Mouse (Mus musculus): ENCODE data around the gene Syne2. TPM values are rescaled to one million over a fixed set of nuclear protein-coding genes. Genes with fewer than 3 reads are reported as not detected.
A peak's percentile ranks its signal among the peaks of the same experiment; 100 is the strongest.

Gene Syne2
- total and polyA plus RNA-seq, 3 experiments, result 21.7 to 33.6 (median 33.1) TPM

- Histone ChIP-seq H3K27me3 (ENCODE audit: control insufficient read depth, insufficient read depth, low read length) (no peaks in the 10 kb centered on the region), H3K9ac (ENCODE audit: low read depth, low read length) (no peak overlapping the region), H3K27ac (no peak overlapping the region), H3K4me3 (no peak overlapping the region), H3K4me1 (ENCODE audit: control insufficient read depth, insufficient read depth, low read length) (no peaks in the 10 kb centered on the region), H3K36me3 (ENCODE audit: control insufficient read depth, insufficient read depth, low read length) (no peaks in the 10 kb centered on the region), H3K79me2 (replicated peaks; ENCODE audit: control insufficient read depth, insufficient read depth, low read length) (no peaks in the 10 kb centered on the region)
- TF ChIP-seq EP300 (IDR thresholded peaks at IDR 0.05; ENCODE audit: insufficient read depth, low read depth, low read length), result no peak
- TF ChIP-seq CTCF (IDR thresholded peaks at IDR 0.05), result peak; percentile 80
- no peak for DNase-seq
- WGBS, result 82% methylated on average over 5 of the region's 5 CpGs
- intact Hi-C loops (cut with DNase I), result loop anchor here (1.0 to 5.0 kb wide), 2 partner anchors 76 to 97 kb away; partner anchors contain the start of gene Syne2
Observed at GRCm38 (mm10) chr12:75893392-75893791, 75.5 kb downstream of the Syne2 start.

GRCm38 (mm10) chr12:75894316-75894997 lies 76.5 kb downstream of the Syne2 start:
- Histone ChIP-seq H3K4me3 (no peak overlapping the region), H3K9ac (ENCODE audit: low read depth, low read length) (no peak overlapping the region), H3K4me1 (ENCODE audit: control insufficient read depth, insufficient read depth, low read length) (no peaks in the 10 kb centered on the region), H3K36me3 (ENCODE audit: control insufficient read depth, insufficient read depth, low read length) (no peaks in the 10 kb centered on the region), H3K79me2 (replicated peaks; ENCODE audit: control insufficient read depth, insufficient read depth, low read length) (no peaks in the 10 kb centered on the region), H3K27ac (no peak overlapping the region), H3K27me3 (ENCODE audit: control insufficient read depth, insufficient read depth, low read length) (no peaks in the 10 kb centered on the region)
- intact Hi-C loops (cut with DNase I), result loop anchor here (5.0 kb wide), 1 partner anchor 77 kb away; the partner anchor contains the start of gene Syne2
- WGBS, result 83% methylated on average over 9 of the region's 9 CpGs
- DNase-seq, result no peak
- TF ChIP-seq CTCF (IDR thresholded peaks at IDR 0.05), result peak; percentile 65
- TF ChIP-seq EP300 (IDR thresholded peaks at IDR 0.05; ENCODE audit: insufficient read depth, low read depth, low read length), result no peak

- intact Hi-C loops (cut with DNase I), result loop anchor here (5.0 kb wide), 1 partner anchor 78 kb away; the partner anchor contains the start of gene Syne2
- no peak overlapping the region for H3K27ac ChIP-seq
- no peak for TF ChIP-seq EP300 (IDR thresholded peaks at IDR 0.05; ENCODE audit: insufficient read depth, low read depth, low read length)
- TF ChIP-seq CTCF (IDR thresholded peaks at IDR 0.05), result no peak
- TF ChIP-seq POLR2A (IDR thresholded peaks at IDR 0.05; ENCODE audit: insufficient read depth, low read depth, low read length), result no peak
- no peaks in the 10 kb centered on the region for H3K27me3 ChIP-seq (ENCODE audit: control insufficient read depth, insufficient read depth, low read length)
- H3K9ac ChIP-seq (ENCODE audit: low read depth, low read length), result no peak overlapping the region
- no peak overlapping the region for H3K4me3 ChIP-seq
- no peaks in the 10 kb centered on the region for H3K36me3 ChIP-seq (ENCODE audit: control insufficient read depth, insufficient read depth, low read length)
- H3K4me1 ChIP-seq (ENCODE audit: control insufficient read depth, insufficient read depth, low read length), result no peaks in the 10 kb centered on the region
- 86% methylated on average over 7 of the region's 7 CpGs for WGBS
- H3K79me2 ChIP-seq (replicated peaks; ENCODE audit: control insufficient read depth, insufficient read depth, low read length), result no peaks in the 10 kb centered on the region
- DNase-seq, result no peak
Observed at GRCm38 (mm10) chr12:75894998-75895331, 77.0 kb downstream of the Syne2 start.

GRCm38 (mm10) chr12:75897793-75898192 lies 79.9 kb downstream of the Syne2 start:
- 77% methylated on average over 7 of the region's 7 CpGs for WGBS
- H3K79me2 ChIP-seq (replicated peaks; ENCODE audit: control insufficient read depth, insufficient read depth, low read length), result no peaks in the 10 kb centered on the region
- intact Hi-C loops (cut with DNase I), result no loop called here
- no peaks in the 10 kb centered on the region for H3K36me3 ChIP-seq (ENCODE audit: control insufficient read depth, insufficient read depth, low read length)
- H3K4me3 ChIP-seq, result no peak overlapping the region
- no peak overlapping the region for H3K9ac ChIP-seq (ENCODE audit: low read depth, low read length)
- no peaks in the 10 kb centered on the region for H3K27me3 ChIP-seq (ENCODE audit: control insufficient read depth, insufficient read depth, low read length)
- H3K4me1 ChIP-seq (ENCODE audit: control insufficient read depth, insufficient read depth, low read length), result no peaks in the 10 kb centered on the region
- no peak for DNase-seq
- H3K27ac ChIP-seq, result no peak overlapping the region
- TF ChIP-seq POLR2A (IDR thresholded peaks at IDR 0.05; ENCODE audit: insufficient read depth, low read depth, low read length), result no peak
- no peak for TF ChIP-seq CTCF (IDR thresholded peaks at IDR 0.05)
- TF ChIP-seq EP300 (IDR thresholded peaks at IDR 0.05; ENCODE audit: insufficient read depth, low read depth, low read length), result no peak

GRCm38 (mm10) chr12:75901721-75902120 lies 83.8 kb downstream of the Syne2 start:
- 98% methylated on average over 9 of the region's 9 CpGs for WGBS
- no peak overlapping the region for H3K4me3 ChIP-seq
- no peaks in the 10 kb centered on the region for H3K27me3 ChIP-seq (ENCODE audit: control insufficient read depth, insufficient read depth, low read length)
- H3K9ac ChIP-seq (ENCODE audit: low read depth, low read length), result no peak overlapping the region
- H3K27ac ChIP-seq, result no peak overlapping the region
- TF ChIP-seq CTCF (IDR thresholded peaks at IDR 0.05) (peak; percentile 49), POLR2A (IDR thresholded peaks at IDR 0.05; ENCODE audit: insufficient read depth, low read depth, low read length) (no peak)
- H3K36me3 ChIP-seq (ENCODE audit: control insufficient read depth, insufficient read depth, low read length), result no peaks in the 10 kb centered on the region
- intact Hi-C loops (cut with DNase I), result no loop called here
- no peak for DNase-seq
- no peaks in the 10 kb centered on the region for H3K79me2 ChIP-seq (replicated peaks; ENCODE audit: control insufficient read depth, insufficient read depth, low read length)
- no peaks in the 10 kb centered on the region for H3K4me1 ChIP-seq (ENCODE audit: control insufficient read depth, insufficient read depth, low read length)

GRCm38 (mm10) chr12:75904068-75904467 lies 86.1 kb downstream of the Syne2 start:
- DNase-seq, result no peak
- Histone ChIP-seq H3K27ac (no peak overlapping the region), H3K27me3 (ENCODE audit: control insufficient read depth, insufficient read depth, low read length) (no peaks in the 10 kb centered on the region), H3K4me3 (no peak overlapping the region), H3K4me1 (ENCODE audit: control insufficient read depth, insufficient read depth, low read length) (no peaks in the 10 kb centered on the region), H3K79me2 (replicated peaks; ENCODE audit: control insufficient read depth, insufficient read depth, low read length) (no peaks in the 10 kb centered on the region), H3K9ac (ENCODE audit: low read depth, low read length) (no peak overlapping the region), H3K36me3 (ENCODE audit: control insufficient read depth, insufficient read depth, low read length) (no peaks in the 10 kb centered on the region)
- intact Hi-C loops (cut with DNase I), result no loop called here
- no peak for TF ChIP-seq POLR2A (IDR thresholded peaks at IDR 0.05; ENCODE audit: insufficient read depth, low read depth, low read length)
- TF ChIP-seq CTCF (IDR thresholded peaks at IDR 0.05), result no peak
- no peak for TF ChIP-seq EP300 (IDR thresholded peaks at IDR 0.05; ENCODE audit: insufficient read depth, low read depth, low read length)
- 91% methylated on average over 11 of the region's 11 CpGs for WGBS

Data from heart, adult 2 months (tissue).